Mouse (Mus musculus) E14TG2a.4 (cell line): ENCODE measurements around the gene Dcps.

ENCODE experiments used
- H3K27me3 ChIP-seq: 2 replicates; pipeline ENCODE4 v1.6.1; 2014; ENCODE audit warnings: low read length, control low read depth; ENCODE audit not compliant: insufficient read depth
- H3K36me3 ChIP-seq: 2 replicates; pipeline ENCODE4 v1.6.1; 2014; ENCODE audit warnings: low read length, control low read depth; ENCODE audit not compliant: insufficient read depth
- H3K4me1 ChIP-seq: replicated peaks from 2 replicates; pipeline ENCODE4 v1.6.1; 2014; ENCODE audit warnings: low read depth, low read length, control low read depth
- H3K4me3 ChIP-seq: replicated peaks from 2 replicates; pipeline ENCODE4 v1.5.1; 2014; ENCODE audit warnings: mild to moderate bottlenecking, low read length
- H3K9me3 ChIP-seq: 2 replicates; pipeline ENCODE4 v1.6.1; 2014; ENCODE audit warnings: low read length, control low read depth
- CTCF ChIP-seq: conservative IDR thresholded peaks from 2 replicates; pipeline ENCODE4 v1.5.1; 2014; ENCODE audit warnings: low read length
- NANOG ChIP-seq: IDR thresholded peaks from 2 replicates; pipeline ENCODE4 v1.6.1; 2014; ENCODE audit warnings: borderline replicate concordance, low read length, mixed read lengths
- POU5F1 ChIP-seq: IDR thresholded peaks from 2 replicates; pipeline ENCODE4 v1.6.1; 2014; ENCODE audit warnings: low read length, borderline replicate concordance

Gene Dcps

GRCm38 (mm10) chr9:35122551-35123266 is 53.2 kb downstream of the Dcps start:
- H3K9me3 ChIP-seq = peaks cover 5% of the 10 kb centered on the region; the same call in 1 of the 2 replicates
- no peak overlapping the region for H3K4me3 ChIP-seq
- H3K27me3 ChIP-seq = peaks cover 6% of the 10 kb centered on the region; the same call in 1 of the 2 replicates
- H3K36me3 ChIP-seq = peaks cover 67% of the 10 kb centered on the region
- TF ChIP-seq NANOG (no peak), CTCF (no peak)
- H3K4me1 ChIP-seq = peaks cover 15% of the 10 kb centered on the region

GRCm38 (mm10) chr9:35119168-35119567 is 56.7 kb downstream of the Dcps start, which contains the start of gene St3gal4:
Gene St3gal4, minus strand, starts transcription at chr9:35119268.
- H3K4me3 ChIP-seq = no peak within 1 kb of the TSS
- peaks cover 23% of the 10 kb centered on the region for H3K27me3 ChIP-seq
- H3K9me3 ChIP-seq = peaks cover 9% of the 10 kb centered on the region
- H3K36me3 ChIP-seq = peaks cover 31% of the 10 kb centered on the region
- TF ChIP-seq CTCF = no peak
- no peak for TF ChIP-seq POU5F1
- TF ChIP-seq NANOG = no peak
- peaks cover 32% of the 10 kb centered on the region for H3K4me1 ChIP-seq

- H3K27me3 ChIP-seq = peaks cover 23% of the 10 kb centered on the region
- TF ChIP-seq POU5F1 (no peak), CTCF (no peak), NANOG (no peak)
- H3K9me3 ChIP-seq = peaks cover 9% of the 10 kb centered on the region
- peaks cover 25% of the 10 kb centered on the region for H3K36me3 ChIP-seq
- H3K4me3 ChIP-seq = no peak overlapping the region
- peaks cover 32% of the 10 kb centered on the region for H3K4me1 ChIP-seq
Observed at GRCm38 (mm10) chr9:35118563-35118962, 57.3 kb downstream of the Dcps start.

GRCm38 (mm10) chr9:35117384-35118295 is 58.2 kb downstream of the Dcps start:
- peaks cover 41% of the 10 kb centered on the region for H3K4me1 ChIP-seq
- TF ChIP-seq POU5F1 = peak; percentile 87
- TF ChIP-seq CTCF = no peak
- TF ChIP-seq NANOG = no peak
- peaks cover 21% of the 10 kb centered on the region for H3K36me3 ChIP-seq
- H3K4me3 ChIP-seq = peak overlapping the region; percentile 90
- H3K27me3 ChIP-seq = peaks cover 23% of the 10 kb centered on the region
- H3K9me3 ChIP-seq = peaks cover 9% of the 10 kb centered on the region

- TF ChIP-seq CTCF = no peak
- TF ChIP-seq NANOG = no peak
- TF ChIP-seq POU5F1 = no peak
- Histone ChIP-seq H3K27me3 (peaks cover 23% of the 10 kb centered on the region), H3K36me3 (peaks cover 14% of the 10 kb centered on the region), H3K9me3 (peaks cover 9% of the 10 kb centered on the region), H3K4me1 (peaks cover 49% of the 10 kb centered on the region), H3K4me3 (peak overlapping the region; percentile 90)
Observed at GRCm38 (mm10) chr9:35116391-35117381, 59.2 kb downstream of the Dcps start.

- Histone ChIP-seq H3K4me1 (peaks cover 58% of the 10 kb centered on the region), H3K4me3 (peak overlapping the region; percentile 90), H3K36me3 (peaks cover 8% of the 10 kb centered on the region), H3K9me3 (peaks cover 11% of the 10 kb centered on the region), H3K27me3 (peaks cover 23% of the 10 kb centered on the region)
- TF ChIP-seq NANOG (no peak), CTCF (no peak), POU5F1 (no peak)
Observed at GRCm38 (mm10) chr9:35115804-35116203, 60.1 kb downstream of the Dcps start.

- peaks cover 7% of the 10 kb centered on the region for H3K36me3 ChIP-seq
- H3K4me3 ChIP-seq = peak overlapping the region; percentile 90; the same call in 1 of the 2 replicates
- H3K27me3 ChIP-seq = peaks cover 23% of the 10 kb centered on the region
- H3K4me1 ChIP-seq = peaks cover 63% of the 10 kb centered on the region
- H3K9me3 ChIP-seq = peaks cover 12% of the 10 kb centered on the region
- TF ChIP-seq POU5F1 (no peak), NANOG (no peak), CTCF (no peak)
Observed at GRCm38 (mm10) chr9:35115299-35115698, 60.6 kb downstream of the Dcps start.

GRCm38 (mm10) chr9:35114234-35114633 is 61.6 kb downstream of the Dcps start:
- TF ChIP-seq POU5F1 = no peak
- no peak for TF ChIP-seq NANOG
- TF ChIP-seq CTCF = no peak

More at GRCm38 (mm10) chr9:35114234-35114633, 61.6 kb downstream of the Dcps start:
- Histone ChIP-seq H3K27me3 (peaks cover 22% of the 10 kb centered on the region), H3K36me3 (peaks cover 5% of the 10 kb centered on the region), H3K9me3 (peaks cover 12% of the 10 kb centered on the region), H3K4me1 (peaks cover 74% of the 10 kb centered on the region), H3K4me3 (no peak overlapping the region)
